Mouse (Mus musculus) limb, embryonic 10.5 days (tissue): ENCODE data around the gene Gm5105. TPM values are rescaled to one million over a fixed set of nuclear protein-coding genes. Genes with fewer than 3 reads are reported as not detected.

Source experiments
- DNase-seq: peaks from one replicate; pipeline ENCODE4 v3.0.0-alpha.2; 2017; ENCODE audit warnings: low spot score
- H3K27ac ChIP-seq: fragments of 300-500 bp; sonication (generic); 2 replicates; pipeline ENCODE4 v1.5.1; 2016; ENCODE audit warnings: mild to moderate bottlenecking
- H3K27me3 ChIP-seq: fragments of 300-500 bp; sonication (generic); 2 replicates; pipeline ENCODE4 v1.6.1; 2016; ENCODE audit warnings: low read depth, mild to moderate bottlenecking; ENCODE audit not compliant: poor library complexity, severe bottlenecking
- H3K36me3 ChIP-seq: fragments of 300-500 bp; sonication (generic); 2 replicates; pipeline ENCODE4 v1.6.1; 2016; ENCODE audit warnings: mild to moderate bottlenecking, moderate library complexity
- H3K4me1 ChIP-seq: fragments of 300-500 bp; sonication (generic); 2 replicates; pipeline ENCODE4 v1.6.1; 2016
- H3K4me3 ChIP-seq: fragments of 300-500 bp; sonication (generic); 2 replicates; pipeline ENCODE4 v1.5.1; 2016; ENCODE audit warnings: mild to moderate bottlenecking, moderate library complexity
- H3K9me3 ChIP-seq: fragments of 300-500 bp; sonication (generic); replicated peaks from 2 replicates; pipeline ENCODE4 v1.6.1; 2016; ENCODE audit warnings: mild to moderate bottlenecking
- whole genome bisulfite sequencing: fragments of 180-500 bp; shearing (Covaris S2); methylation state at CpG from one replicate; pipeline ENCODE4 v1.1.7; 2016; 5-methylcytosine and 5-hydroxymethylcytosine counted together
- polyA plus RNA-seq: library from polyadenylated mRNA; unstranded; fragments of >200 nt; fragmentation: Nextera tagmentation; extraction: Ambion mirVana; gene quantifications from 2 replicates; pipeline ENCODE4 v1.2.1, GENCODE M21; 2016

Gm5105 gene
- polyA plus RNA-seq, 1 experiment from 2014 or later: not detected

GRCm38 (mm10) chr3:138006896-138007295 is 60.3 kb downstream of the Gm5105 start:
- Histone ChIP-seq H3K9me3 (no peaks in the 10 kb centered on the region), H3K27ac (no peak overlapping the region), H3K36me3 (no peaks in the 10 kb centered on the region), H3K4me1 (0 out of 2 replicates have a peak, but pooled peaks cover 3% of the 10 kb centered on the region), H3K27me3 (no peaks in the 10 kb centered on the region), H3K4me3 (no peak overlapping the region)
- 78% methylated on average over 3 of the region's 3 CpGs for WGBS
- no peak for DNase-seq

GRCm38 (mm10) chr3:138003264-138003663 is 63.9 kb downstream of the Gm5105 start:
- no peak for DNase-seq
- Histone ChIP-seq H3K4me3 (no peak overlapping the region), H3K27me3 (no peaks in the 10 kb centered on the region), H3K36me3 (no peaks in the 10 kb centered on the region), H3K27ac (no peak overlapping the region), H3K9me3 (no peaks in the 10 kb centered on the region), H3K4me1 (no peaks in the 10 kb centered on the region; the same call in 1 of the 2 replicates)
- WGBS: 90% methylated on average over 7 of the region's 7 CpGs

- Histone ChIP-seq H3K4me1 (no peaks in the 10 kb centered on the region; the same call in 1 of the 2 replicates), H3K36me3 (no peaks in the 10 kb centered on the region), H3K4me3 (no peak overlapping the region), H3K9me3 (no peaks in the 10 kb centered on the region), H3K27me3 (no peaks in the 10 kb centered on the region), H3K27ac (no peak overlapping the region)
- DNase-seq: no peak
- 92% methylated on average over 6 of the region's 6 CpGs for WGBS
Measured at GRCm38 (mm10) chr3:138002545-138002944, 64.6 kb downstream of the Gm5105 start.

- Histone ChIP-seq H3K27ac (no peak overlapping the region), H3K9me3 (no peaks in the 10 kb centered on the region), H3K27me3 (no peaks in the 10 kb centered on the region), H3K4me3 (no peak overlapping the region), H3K36me3 (no peaks in the 10 kb centered on the region), H3K4me1 (no peaks in the 10 kb centered on the region; the same call in 1 of the 2 replicates)
- no peak for DNase-seq
- 78% methylated on average over 4 of the region's 4 CpGs for WGBS
Measured at GRCm38 (mm10) chr3:138001865-138002264, 65.3 kb downstream of the Gm5105 start.

GRCm38 (mm10) chr3:138000724-138001069 is 66.5 kb downstream of the Gm5105 start:
- DNase-seq: no peak
- no peak overlapping the region for H3K27ac ChIP-seq
- H3K4me1 ChIP-seq: no peaks in the 10 kb centered on the region; the same call in 1 of the 2 replicates
- 86% methylated on average over 4 of the region's 4 CpGs for WGBS
- H3K4me3 ChIP-seq: no peak overlapping the region
- no peaks in the 10 kb centered on the region for H3K27me3 ChIP-seq
- no peaks in the 10 kb centered on the region for H3K36me3 ChIP-seq
- H3K9me3 ChIP-seq: no peaks in the 10 kb centered on the region

GRCm38 (mm10) chr3:138000062-138000723 is 67.0 kb downstream of the Gm5105 start:
- 95% methylated on average over 8 of the region's 8 CpGs for WGBS
- Histone ChIP-seq H3K4me1 (no peaks in the 10 kb centered on the region; the same call in 1 of the 2 replicates), H3K27ac (no peak overlapping the region)

GRCm38 (mm10) chr3:137999224-137999790 is 67.9 kb downstream of the Gm5105 start:
- Histone ChIP-seq H3K4me1 (no peaks in the 10 kb centered on the region; the same call in 1 of the 2 replicates), H3K27ac (no peak overlapping the region), H3K9me3 (no peaks in the 10 kb centered on the region), H3K36me3 (no peaks in the 10 kb centered on the region), H3K4me3 (no peak overlapping the region), H3K27me3 (no peaks in the 10 kb centered on the region)
- DNase-seq: no peak
- 86% methylated on average over 9 of the region's 9 CpGs for WGBS

More at GRCm38 (mm10) chr3:138000062-138000723, 67.0 kb downstream of the Gm5105 start:
- H3K9me3 ChIP-seq: no peaks in the 10 kb centered on the region
- no peaks in the 10 kb centered on the region for H3K36me3 ChIP-seq
- no peak overlapping the region for H3K4me3 ChIP-seq
- no peak for DNase-seq
- no peaks in the 10 kb centered on the region for H3K27me3 ChIP-seq

Other genes with a start within 250 kb of the Gm5105 start
- 3,221 and 3,431 TPM in 2 replicates for gene H2afz, start 202.9 kb downstream of the Gm5105 start, polyA plus RNA-seq
- 6.8 TPM in 2 replicates for gene Dnajb14, start 199.7 kb downstream of the Gm5105 start, polyA plus RNA-seq
- 84.0 and 87.3 TPM in 2 replicates for gene Lamtor3, start 148.9 kb downstream of the Gm5105 start, polyA plus RNA-seq
- gene Dapp1, start 85.8 kb downstream of the Gm5105 start, polyA plus RNA-seq: 1.7 and 1.9 TPM in 2 replicates
- gene 1110002E22Rik, start 2.3 kb downstream of the Gm5105 start, polyA plus RNA-seq: 0.06 and 0.15 TPM in 2 replicates
- 16.0 and 17.1 TPM in 2 replicates for gene Trmt10a, start 76.1 kb upstream of the Gm5105 start, polyA plus RNA-seq
- gene Mttp, start 77.6 kb upstream of the Gm5105 start, polyA plus RNA-seq: 7.5 and 8.9 TPM in 2 replicates
- not detected in 2 replicates for gene 4930579F01Rik, start 126.4 kb upstream of the Gm5105 start, polyA plus RNA-seq
- gene Adh7, start 150.4 kb upstream of the Gm5105 start, polyA plus RNA-seq: 0.20 TPM in 1 of 2 replicates, not detected in the other
- 2.5 and 3.3 TPM in 2 replicates for gene Adh1, start 193.6 kb upstream of the Gm5105 start, polyA plus RNA-seq
- gene Adh6a, start 245.9 kb upstream of the Gm5105 start, polyA plus RNA-seq: not detected in 2 replicates